Mouse (Mus musculus): ENCODE results near the gene Hivep3. TPM values are rescaled to one million over a fixed set of nuclear protein-coding genes. Genes with fewer than 3 reads are reported as not detected.
A peak's percentile ranks its signal among the peaks of the same experiment; 100 is the strongest.

The Hivep3 gene
- polyA plus RNA-seq (2015; fragmentation: Nextera tagmentation; extraction: Ambion mirVana) = 3.2 and 4.1 TPM in 2 replicates

GRCm38 (mm10) chr4:119733184-119733880 is at the start of gene Hivep3:
Hivep3 (plus strand) TSS chr4:119733784.
- Histone ChIP-seq H3K4me2 (peak within 1 kb of the TSS; percentile 100), H3K4me1 (peaks cover 12% of the 10 kb centered on the region), H3K9me3 (no peaks in the 10 kb centered on the region), H3K27ac (no peak within 1 kb of the TSS), H3K4me3 (peak within 1 kb of the TSS; percentile 71), H3K9ac (peak within 1 kb of the TSS; percentile 60), H3K27me3 (peaks cover 22% of the 10 kb centered on the region), H3K36me3 (no peaks in the 10 kb centered on the region)
- peak; percentile 96 for ATAC-seq (ENCODE audit: insufficient number of reproducible peaks, low FRiP score, low TSS enrichment, low read depth)
- WGBS = 0% methylated on average over 30 of the region's 47 CpGs

GRCm38 (mm10) chr4:119685746-119686145 is 47.8 kb upstream of the Hivep3 start:
- Histone ChIP-seq H3K4me2 (no peak overlapping the region), H3K9me3 (no peaks in the 10 kb centered on the region), H3K9ac (no peak overlapping the region), H3K36me3 (no peaks in the 10 kb centered on the region), H3K4me1 (no peaks in the 10 kb centered on the region), H3K27me3 (no peaks in the 10 kb centered on the region), H3K27ac (no peak overlapping the region), H3K4me3 (no peak overlapping the region)
- WGBS = 81% methylated on average over 2 of the region's 2 CpGs
- no peak for ATAC-seq (ENCODE audit: insufficient number of reproducible peaks, low FRiP score, low TSS enrichment, low read depth)

GRCm38 (mm10) chr4:119698339-119698738 is 35.2 kb upstream of the Hivep3 start:
- Histone ChIP-seq H3K9ac (no peak overlapping the region), H3K9me3 (no peaks in the 10 kb centered on the region), H3K4me2 (no peak overlapping the region), H3K27ac (no peak overlapping the region), H3K27me3 (no peaks in the 10 kb centered on the region), H3K4me1 (no peaks in the 10 kb centered on the region), H3K4me3 (no peak overlapping the region), H3K36me3 (no peaks in the 10 kb centered on the region)
- WGBS = 38% methylated on average over 2 of the region's 2 CpGs
- no peak for ATAC-seq (ENCODE audit: insufficient number of reproducible peaks, low FRiP score, low TSS enrichment, low read depth)

- no peak overlapping the region for H3K4me2 ChIP-seq
- no peaks in the 10 kb centered on the region for H3K27me3 ChIP-seq
- no peak overlapping the region for H3K27ac ChIP-seq
- 84% methylated on average over 11 of the region's 11 CpGs for WGBS
- no peak overlapping the region for H3K9ac ChIP-seq
- H3K4me3 ChIP-seq = no peak overlapping the region
- no peak for ATAC-seq (ENCODE audit: insufficient number of reproducible peaks, low FRiP score, low TSS enrichment, low read depth)
- no peaks in the 10 kb centered on the region for H3K9me3 ChIP-seq
- H3K4me1 ChIP-seq = no peaks in the 10 kb centered on the region
- H3K36me3 ChIP-seq = no peaks in the 10 kb centered on the region
Measured at GRCm38 (mm10) chr4:119701269-119701954, 32.2 kb upstream of the Hivep3 start.

- ATAC-seq (ENCODE audit: insufficient number of reproducible peaks, low FRiP score, low TSS enrichment, low read depth) = no peak
- H3K27ac ChIP-seq = no peak overlapping the region
- no peak overlapping the region for H3K4me3 ChIP-seq
- no peaks in the 10 kb centered on the region for H3K36me3 ChIP-seq
- no peak overlapping the region for H3K9ac ChIP-seq
- no peak overlapping the region for H3K4me2 ChIP-seq
- H3K4me1 ChIP-seq = no peaks in the 10 kb centered on the region
- no peaks in the 10 kb centered on the region for H3K27me3 ChIP-seq
- H3K9me3 ChIP-seq = no peaks in the 10 kb centered on the region
- WGBS = 79% methylated on average over 8 of the region's 8 CpGs
Measured at GRCm38 (mm10) chr4:119703965-119704364, 29.6 kb upstream of the Hivep3 start.

- H3K4me2 ChIP-seq = no peak overlapping the region
- 51% methylated on average over 5 of the region's 5 CpGs for WGBS
Measured at GRCm38 (mm10) chr4:119707326-119707725, 26.3 kb upstream of the Hivep3 start.

GRCm38 (mm10) chr4:119707751-119708150 is 25.8 kb upstream of the Hivep3 start:
- Histone ChIP-seq H3K36me3 (no peaks in the 10 kb centered on the region), H3K27me3 (no peaks in the 10 kb centered on the region), H3K4me2 (no peak overlapping the region), H3K27ac (no peak overlapping the region), H3K4me3 (no peak overlapping the region), H3K9me3 (no peaks in the 10 kb centered on the region), H3K4me1 (no peaks in the 10 kb centered on the region), H3K9ac (no peak overlapping the region)
- no peak for ATAC-seq (ENCODE audit: insufficient number of reproducible peaks, low FRiP score, low TSS enrichment, low read depth)
- WGBS = 16% methylated on average over 3 of the region's 3 CpGs

More at GRCm38 (mm10) chr4:119707326-119707725, 26.3 kb upstream of the Hivep3 start:
- Histone ChIP-seq H3K9me3 (no peaks in the 10 kb centered on the region), H3K4me3 (no peak overlapping the region), H3K27ac (no peak overlapping the region), H3K36me3 (no peaks in the 10 kb centered on the region), H3K27me3 (no peaks in the 10 kb centered on the region), H3K4me1 (no peaks in the 10 kb centered on the region), H3K9ac (no peak overlapping the region)
- no peak for ATAC-seq (ENCODE audit: insufficient number of reproducible peaks, low FRiP score, low TSS enrichment, low read depth)

- Histone ChIP-seq H3K4me1 (no peaks in the 10 kb centered on the region), H3K4me3 (no peak overlapping the region), H3K9ac (no peak overlapping the region), H3K9me3 (no peaks in the 10 kb centered on the region), H3K27me3 (no peaks in the 10 kb centered on the region), H3K36me3 (no peaks in the 10 kb centered on the region), H3K27ac (no peak overlapping the region), H3K4me2 (no peak overlapping the region)
- ATAC-seq (ENCODE audit: insufficient number of reproducible peaks, low FRiP score, low TSS enrichment, low read depth) = no peak
- 72% methylated on average over 4 of the region's 4 CpGs for WGBS
Measured at GRCm38 (mm10) chr4:119710208-119710607, 23.4 kb upstream of the Hivep3 start.

GRCm38 (mm10) chr4:119717443-119717842 is 16.1 kb upstream of the Hivep3 start:
- Histone ChIP-seq H3K4me3 (no peak overlapping the region), H3K4me1 (no peaks in the 10 kb centered on the region), H3K27me3 (no peaks in the 10 kb centered on the region), H3K9me3 (no peaks in the 10 kb centered on the region), H3K27ac (no peak overlapping the region), H3K4me2 (no peak overlapping the region), H3K9ac (no peak overlapping the region), H3K36me3 (no peaks in the 10 kb centered on the region)
- no peak for ATAC-seq (ENCODE audit: insufficient number of reproducible peaks, low FRiP score, low TSS enrichment, low read depth)
- WGBS = 67% methylated on average over 11 of the region's 11 CpGs

- 82% methylated on average over 3 of the region's 3 CpGs for WGBS
- Histone ChIP-seq H3K36me3 (no peaks in the 10 kb centered on the region), H3K27ac (no peak overlapping the region), H3K4me2 (no peak overlapping the region), H3K4me3 (no peak overlapping the region), H3K4me1 (no peaks in the 10 kb centered on the region), H3K27me3 (0 out of 2 replicates have a peak, but pooled peaks cover 4% of the 10 kb centered on the region), H3K9ac (no peak overlapping the region), H3K9me3 (no peaks in the 10 kb centered on the region)
- ATAC-seq (ENCODE audit: insufficient number of reproducible peaks, low FRiP score, low TSS enrichment, low read depth) = no peak
Measured at GRCm38 (mm10) chr4:119721531-119721930, 12.1 kb upstream of the Hivep3 start.

GRCm38 (mm10) chr4:119726074-119726473 is 7.5 kb upstream of the Hivep3 start:
- Histone ChIP-seq H3K9ac (no peak overlapping the region), H3K4me2 (no peak overlapping the region), H3K27me3 (0 out of 2 replicates have a peak, but pooled peaks cover 10% of the 10 kb centered on the region), H3K27ac (no peak overlapping the region), H3K4me3 (no peak overlapping the region), H3K36me3 (no peaks in the 10 kb centered on the region), H3K4me1 (no peaks in the 10 kb centered on the region), H3K9me3 (no peaks in the 10 kb centered on the region)
- ATAC-seq (ENCODE audit: insufficient number of reproducible peaks, low FRiP score, low TSS enrichment, low read depth) = no peak
- WGBS = 34% methylated on average over 5 of the region's 5 CpGs

GRCm38 (mm10) chr4:119727871-119728270 is 5.7 kb upstream of the Hivep3 start:
- no peaks in the 10 kb centered on the region for H3K9me3 ChIP-seq
- H3K4me2 ChIP-seq = no peak overlapping the region
- no peak overlapping the region for H3K4me3 ChIP-seq
- ATAC-seq (ENCODE audit: insufficient number of reproducible peaks, low FRiP score, low TSS enrichment, low read depth) = no peak
- no peak overlapping the region for H3K27ac ChIP-seq
- H3K9ac ChIP-seq = no peak overlapping the region
- WGBS = 78% methylated on average over 2 of the region's 2 CpGs
- no peaks in the 10 kb centered on the region for H3K36me3 ChIP-seq
- no peaks in the 10 kb centered on the region for H3K4me1 ChIP-seq
- 0 out of 2 replicates have a peak, but pooled peaks cover 10% of the 10 kb centered on the region for H3K27me3 ChIP-seq
